ENCODE assay signal across 15 mouse cellular contexts in the genomic region with DNA sequence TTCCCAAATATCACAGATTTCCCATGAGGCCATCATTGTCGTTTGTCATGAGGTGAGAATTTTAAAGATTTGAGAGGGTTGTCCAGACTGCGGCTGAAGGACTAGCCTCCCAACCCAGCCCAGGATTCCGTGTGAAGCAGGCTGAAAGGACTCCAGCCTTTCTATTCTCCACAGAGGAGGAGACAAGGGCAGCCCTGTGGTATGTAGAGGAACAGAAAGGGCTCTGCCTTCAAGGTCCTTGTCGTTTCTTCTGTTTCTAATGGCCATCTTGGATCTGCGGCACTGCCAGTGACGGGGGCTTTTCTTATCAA.
"Had no signal": no experiment of that assay in that cellular context is flagged by ENCODE, and none has a peak within 500 bp of the region (broad histone marks: within the 10 kb centered on the region; RNA-seq: fewer than 3 reads in every experiment).

No protein-coding gene starts in this region.

- H3K36me3 ChIP-seq: limb, embryonic 10.5 days; midbrain, embryonic 10.5 days; neural tube, embryonic 13.5 days had no signal

- H3K4me2 ChIP-seq: neural tube, embryonic 13.5 days had no signal

- ATAC-seq: inflammation-experienced regulatory T-cells, adult 6 months; intestine, postnatal 0 days; lung, postnatal 0 days; midbrain, embryonic 16.5 days had no signal

- H3K4me3 ChIP-seq: left cerebral cortex, adult 2 months; limb, embryonic 10.5 days; midbrain, embryonic 10.5 days; neural tube, embryonic 13.5 days had no signal

- DNase-seq: lung, adult 2 months; lung, postnatal 36 days; retina, postnatal 1 day; right cerebral cortex, postnatal 4 days; spleen, adult 18-20 months; thymus, postnatal 36 days had no signal

- H3K27me3 ChIP-seq: neural tube, embryonic 13.5 days had no signal

- H3K27ac ChIP-seq: left cerebral cortex, adult 2 months; limb, embryonic 10.5 days; liver, embryonic 14.5 days; midbrain, embryonic 10.5 days had no signal

- H3K9me3 ChIP-seq: limb, embryonic 10.5 days; midbrain, embryonic 10.5 days; neural tube, embryonic 13.5 days had no signal

- H3K9ac ChIP-seq: liver, embryonic 14.5 days; neural tube, embryonic 13.5 days had no signal
